Mouse (Mus musculus): ENCODE data around the gene Nadk. TPM values are rescaled to one million over a fixed set of nuclear protein-coding genes. Genes with fewer than 3 reads are reported as not detected.

Gene Nadk
- polyA plus RNA-seq, 1 experiment from 2014 or later = 93.5 TPM

- peak within 1 kb of the TSS; percentile 61 for H3K4me2 ChIP-seq
- peak within 1 kb of the TSS; percentile 84 for H3K9ac ChIP-seq
- H3K27me3 ChIP-seq = no peaks in the 10 kb centered on the region
- H3K4me3 ChIP-seq (replicated peaks) = peak within 1 kb of the TSS; percentile 93
- no peaks in the 10 kb centered on the region for H3K9me3 ChIP-seq
- peak; percentile 100 for ATAC-seq (ENCODE audit: low FRiP score)
- peaks cover 10% of the 10 kb centered on the region for H3K4me1 ChIP-seq
- H3K27ac ChIP-seq = peak within 1 kb of the TSS; percentile 84
- WGBS = under 1% methylated on average over 78 of the region's 84 CpGs
- peaks cover 47% of the 10 kb centered on the region for H3K36me3 ChIP-seq (replicated peaks)
These were observed 62.4 kb downstream of the Nadk start, which contains the start of gene Cdk11b for GRCm38 (mm10) chr4:155624338-155625291. Gene Cdk11b, plus strand, starts transcription at chr4:155624854.

GRCm38 (mm10) chr4:155630267-155630666 lies 68.1 kb downstream of the Nadk start:
- peaks cover 2% of the 10 kb centered on the region for H3K4me1 ChIP-seq
- no peaks in the 10 kb centered on the region for H3K27me3 ChIP-seq
- no peak overlapping the region for H3K9ac ChIP-seq
- no peak overlapping the region for H3K4me2 ChIP-seq
- H3K9me3 ChIP-seq = no peaks in the 10 kb centered on the region
- no peak overlapping the region for H3K4me3 ChIP-seq (replicated peaks)
- ATAC-seq (ENCODE audit: low FRiP score) = no peak
- no peak overlapping the region for H3K27ac ChIP-seq
- WGBS = 93% methylated on average over 6 of the region's 6 CpGs
- H3K36me3 ChIP-seq (replicated peaks) = peaks cover 78% of the 10 kb centered on the region

GRCm38 (mm10) chr4:155635766-155636499 lies 73.8 kb downstream of the Nadk start:
- Histone ChIP-seq H3K9ac (no peak overlapping the region), H3K4me3 (replicated peaks) (no peak overlapping the region), H3K4me1 (no peaks in the 10 kb centered on the region), H3K4me2 (no peak overlapping the region), H3K36me3 (replicated peaks) (peaks cover 94% of the 10 kb centered on the region), H3K9me3 (no peaks in the 10 kb centered on the region), H3K27me3 (no peaks in the 10 kb centered on the region), H3K27ac (no peak overlapping the region)
- ATAC-seq (ENCODE audit: low FRiP score) = no peak

Other genes starting within 250 kb of the Nadk start
- gene Prkcz, start 201.0 kb upstream of the Nadk start, polyA plus RNA-seq (2016; fragmentation: Nextera tagmentation; extraction: Ambion mirVana) = 26.5 and 26.7 TPM in 2 replicates
- not detected in 2 replicates for gene Gabrd, start 164.3 kb upstream of the Nadk start, polyA plus RNA-seq (2016; fragmentation: Nextera tagmentation; extraction: Ambion mirVana)
- gene Cfap74, start 153.2 kb upstream of the Nadk start, polyA plus RNA-seq (2016; fragmentation: Nextera tagmentation; extraction: Ambion mirVana) = 6.4 and 6.9 TPM in 2 replicates
- not detected in 2 replicates for gene Tmem52, start 93.3 kb upstream of the Nadk start, polyA plus RNA-seq (2016; fragmentation: Nextera tagmentation; extraction: Ambion mirVana)
- 667 and 781 TPM in 2 replicates for gene Gnb1, start 71.0 kb upstream of the Nadk start, polyA plus RNA-seq (2016; fragmentation: Nextera tagmentation; extraction: Ambion mirVana)
- gene Slc35e2, start 39.0 kb downstream of the Nadk start, polyA plus RNA-seq (2016; fragmentation: Nextera tagmentation; extraction: Ambion mirVana) = 12.9 and 14.1 TPM in 2 replicates
- gene Cdk11b, start 62.5 kb downstream of the Nadk start, polyA plus RNA-seq (2016; fragmentation: Nextera tagmentation; extraction: Ambion mirVana) = 91.6 and 97.7 TPM in 2 replicates
- not detected in 2 replicates for gene Gm10563, start 83.0 kb downstream of the Nadk start, polyA plus RNA-seq (2016; fragmentation: Nextera tagmentation; extraction: Ambion mirVana)
- gene Mmp23, start 91.0 kb downstream of the Nadk start, polyA plus RNA-seq (2016; fragmentation: Nextera tagmentation; extraction: Ambion mirVana) = 2.2 and 2.4 TPM in 2 replicates
- gene Mib2, start 106.8 kb downstream of the Nadk start, polyA plus RNA-seq (2016; fragmentation: Nextera tagmentation; extraction: Ambion mirVana) = 30.7 and 35.8 TPM in 2 replicates
- gene Fndc10, start 132.0 kb downstream of the Nadk start, polyA plus RNA-seq (2016; fragmentation: Nextera tagmentation; extraction: Ambion mirVana) = 2.4 and 5.9 TPM in 2 replicates
- gene Ssu72, start 142.4 kb downstream of the Nadk start, polyA plus RNA-seq (2016; fragmentation: Nextera tagmentation; extraction: Ambion mirVana) = 137 and 139 TPM in 2 replicates
- gene Tmem240, start 172.4 kb downstream of the Nadk start, polyA plus RNA-seq (2016; fragmentation: Nextera tagmentation; extraction: Ambion mirVana) = 2.5 and 3.2 TPM in 2 replicates
- gene Atad3a, start 198.7 kb downstream of the Nadk start, polyA plus RNA-seq (2016; fragmentation: Nextera tagmentation; extraction: Ambion mirVana) = 95.3 and 99.0 TPM in 2 replicates
- gene Vwa1, start 212.3 kb downstream of the Nadk start, polyA plus RNA-seq (2016; fragmentation: Nextera tagmentation; extraction: Ambion mirVana) = 9.8 and 11.5 TPM in 2 replicates
- gene Tmem88b, start 223.5 kb downstream of the Nadk start, polyA plus RNA-seq (2016; fragmentation: Nextera tagmentation; extraction: Ambion mirVana) = 0.22 and 0.35 TPM in 2 replicates
- gene Ankrd65, start 228.1 kb downstream of the Nadk start, polyA plus RNA-seq (2016; fragmentation: Nextera tagmentation; extraction: Ambion mirVana) = not detected in 2 replicates
- gene Mrpl20, start 240.5 kb downstream of the Nadk start, polyA plus RNA-seq (2016; fragmentation: Nextera tagmentation; extraction: Ambion mirVana) = 209 and 210 TPM in 2 replicates

Measured in forebrain, embryonic 12.5 days (tissue).